17 mouse cellular contexts compared by ENCODE assay signal in genomic region chr5:40308510-40308909, GRCm38 (mm10).
"Had no signal": no experiment of that assay in that cellular context is flagged by ENCODE, and none has a peak within 500 bp of the region (broad histone marks: within the 10 kb centered on the region; RNA-seq: fewer than 3 reads in every experiment).

No protein-coding gene starts in this region.

- H3K27me3 ChIP-seq: lung, embryonic 15.5 days; megakaryocyte, embryonic 14.5 days; midbrain, embryonic 13.5 days; midbrain, embryonic 15.5 days; neural tube, embryonic 12.5 days; stomach, embryonic 15.5 days had no signal

- H3K9me3 ChIP-seq: lung, embryonic 15.5 days; megakaryocyte, embryonic 14.5 days; midbrain, embryonic 13.5 days; midbrain, embryonic 15.5 days; neural tube, embryonic 12.5 days; stomach, embryonic 15.5 days had no signal

- ATAC-seq: lung, postnatal 0 days; midbrain, embryonic 13.5 days; midbrain, embryonic 15.5 days had no signal

- H3K4me2 ChIP-seq: lung, embryonic 15.5 days; midbrain, embryonic 11.5 days; midbrain, embryonic 13.5 days; midbrain, embryonic 15.5 days; neural tube, embryonic 12.5 days; stomach, embryonic 15.5 days had no signal

- H3K27ac ChIP-seq: lung, embryonic 15.5 days; macrophage; midbrain, embryonic 13.5 days; midbrain, embryonic 15.5 days; neural tube, embryonic 12.5 days; stomach, embryonic 15.5 days; stomach, postnatal 0 days had no signal

- H3K36me3 ChIP-seq: lung, embryonic 15.5 days; midbrain, embryonic 13.5 days; midbrain, embryonic 15.5 days; neural tube, embryonic 12.5 days; stomach, embryonic 15.5 days had no signal

- H3K9ac ChIP-seq: lung, embryonic 15.5 days; midbrain, embryonic 13.5 days; midbrain, embryonic 15.5 days; neural tube, embryonic 12.5 days; stomach, embryonic 15.5 days had no signal

- DNase-seq: lung, adult 18-20 months; lung, postnatal 14 days; lung, postnatal 36 days; right cerebral cortex, postnatal 14 days; thymus, adult 2 months; thymus, postnatal 25 days; thymus, postnatal 4 days had no signal

- H3K4me3 ChIP-seq: lung, embryonic 15.5 days; megakaryocyte, embryonic 14.5 days; midbrain, embryonic 13.5 days; midbrain, embryonic 15.5 days; neural tube, embryonic 12.5 days; stomach, embryonic 15.5 days had no signal

- H3K4me1 ChIP-seq: lung, embryonic 15.5 days; megakaryocyte, embryonic 14.5 days; midbrain, embryonic 13.5 days; midbrain, embryonic 15.5 days; neural tube, embryonic 12.5 days; stomach, embryonic 15.5 days had no signal
